In the genomic region with DNA sequence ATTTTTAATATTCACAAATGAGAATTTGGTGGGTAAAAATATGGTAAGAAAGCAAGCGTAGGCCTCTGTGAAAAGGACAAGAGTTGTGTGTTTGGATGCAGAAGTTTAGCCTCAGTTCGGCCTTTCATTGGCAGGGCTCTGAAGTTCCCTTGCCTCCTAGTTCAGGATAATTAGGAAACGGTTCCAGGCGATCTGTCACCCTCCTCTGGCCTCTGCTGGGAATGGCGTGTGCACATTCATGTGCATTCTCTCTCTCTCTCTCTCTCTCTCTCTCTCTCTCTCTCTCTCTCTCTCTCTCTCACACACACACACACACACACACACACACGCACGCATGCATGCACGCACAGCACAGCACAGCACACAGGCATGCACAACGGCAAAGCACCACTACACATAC, we compare ENCODE assay signal across 20 mouse cellular contexts.
DNase-seq lines count a peak whose midpoint lies in the region; ATAC-seq and TF ChIP-seq lines count a peak whose summit lies in the region.
"Had no signal": no experiment of that assay in that cellular context is flagged by ENCODE, and none has a peak within 500 bp of the region (broad histone marks: within the 10 kb centered on the region; RNA-seq: fewer than 3 reads in every experiment).

No protein-coding gene starts in this region.

- H3K36me3 ChIP-seq in embryonic facial prominence, embryonic 11.5 days (replicated peaks; ENCODE audit: control insufficient read depth, insufficient read depth, low read depth, low read length): no peaks in the 10 kb centered on the region
- no peaks in the 10 kb centered on the region for H3K36me3 ChIP-seq in embryonic facial prominence, embryonic 10.5 days (replicated peaks)
- H3K36me3 ChIP-seq in kidney, embryonic 15.5 days: no peaks in the 10 kb centered on the region
- H3K36me3 ChIP-seq: hindbrain, embryonic 13.5 days; midbrain, embryonic 15.5 days had no signal

- 73% methylated on average over 9 of the region's 9 CpGs for WGBS in embryonic facial prominence, embryonic 11.5 days
- 75% methylated on average over 9 of the region's 9 CpGs for WGBS in embryonic facial prominence, embryonic 10.5 days
- WGBS in kidney, embryonic 15.5 days: 70% methylated on average over 9 of the region's 9 CpGs

- no peak overlapping the region for H3K9ac ChIP-seq in embryonic facial prominence, embryonic 11.5 days (replicated peaks; ENCODE audit: low read length)
- no peak overlapping the region for H3K9ac ChIP-seq in kidney, embryonic 15.5 days
- H3K9ac ChIP-seq: forebrain, embryonic 13.5 days; hindbrain, embryonic 13.5 days; midbrain, embryonic 15.5 days had no signal

- H3K27me3 ChIP-seq in embryonic facial prominence, embryonic 11.5 days (ENCODE audit: control insufficient read depth, insufficient read depth, low read length): no peaks in the 10 kb centered on the region
- H3K27me3 ChIP-seq in embryonic facial prominence, embryonic 10.5 days (replicated peaks; ENCODE audit: low read depth, poor library complexity, severe bottlenecking): no peaks in the 10 kb centered on the region
- no peaks in the 10 kb centered on the region for H3K27me3 ChIP-seq in kidney, embryonic 15.5 days
- H3K27me3 ChIP-seq: forebrain, embryonic 13.5 days; hindbrain, embryonic 13.5 days; midbrain, embryonic 15.5 days had no signal

- no peak overlapping the region for H3K4me3 ChIP-seq in embryonic facial prominence, embryonic 11.5 days (ENCODE audit: low read depth, low read length)
- H3K4me3 ChIP-seq in embryonic facial prominence, embryonic 10.5 days: no peak overlapping the region
- no peak overlapping the region for H3K4me3 ChIP-seq in kidney, embryonic 15.5 days (replicated peaks)
- no peak overlapping the region for H3K4me3 ChIP-seq in cortical plate, adult 2 months (ENCODE audit: insufficient read depth, low read length)
- H3K4me3 ChIP-seq: forebrain, embryonic 13.5 days; hindbrain, embryonic 13.5 days; left cerebral cortex, adult 2 months; midbrain, embryonic 15.5 days had no signal

- TF ChIP-seq POLR2A in cortical plate, adult 2 months (IDR thresholded peaks at IDR 0.05; ENCODE audit: extremely low read depth, insufficient read depth, low read length): no peak

- no peak overlapping the region for H3K4me2 ChIP-seq in embryonic facial prominence, embryonic 11.5 days (ENCODE audit: low read depth, low read length)
- no peak overlapping the region for H3K4me2 ChIP-seq in kidney, embryonic 15.5 days
- H3K4me2 ChIP-seq: forebrain, embryonic 13.5 days; heart, embryonic 11.5 days; hindbrain, embryonic 13.5 days; midbrain, embryonic 15.5 days had no signal

- no peaks in the 10 kb centered on the region for H3K9me3 ChIP-seq in embryonic facial prominence, embryonic 11.5 days (replicated peaks; ENCODE audit: control insufficient read depth, low read length)
- H3K9me3 ChIP-seq in embryonic facial prominence, embryonic 10.5 days: no peaks in the 10 kb centered on the region
- no peaks in the 10 kb centered on the region for H3K9me3 ChIP-seq in kidney, embryonic 15.5 days (replicated peaks)
- H3K9me3 ChIP-seq: forebrain, embryonic 13.5 days; hindbrain, embryonic 13.5 days; midbrain, embryonic 15.5 days had no signal

- H3K27ac ChIP-seq in embryonic facial prominence, embryonic 11.5 days (replicated peaks; ENCODE audit: low read depth, low read length): no peak overlapping the region
- H3K27ac ChIP-seq in embryonic facial prominence, embryonic 10.5 days (replicated peaks): no peak overlapping the region
- H3K27ac ChIP-seq in kidney, embryonic 15.5 days: no peak overlapping the region
- H3K27ac ChIP-seq in cortical plate, adult 2 months (ENCODE audit: insufficient read depth, low read length): no peak overlapping the region
- H3K27ac ChIP-seq: forebrain, embryonic 13.5 days; hindbrain, embryonic 13.5 days; left cerebral cortex, adult 2 months; midbrain, embryonic 15.5 days had no signal

- ATAC-seq in embryonic facial prominence, embryonic 11.5 days (replicated peaks; ENCODE audit: insufficient number of reproducible peaks, low FRiP score, low TSS enrichment, low read depth): no peak; the same call in 1 of the 2 replicates
- ATAC-seq in kidney, embryonic 15.5 days (replicated peaks; ENCODE audit: low FRiP score): no peak
- ATAC-seq: forebrain, embryonic 13.5 days; midbrain, embryonic 15.5 days had no signal

- no peaks in the 10 kb centered on the region for H3K4me1 ChIP-seq in embryonic facial prominence, embryonic 11.5 days (ENCODE audit: control insufficient read depth, insufficient read depth, low read length)
- no peaks in the 10 kb centered on the region for H3K4me1 ChIP-seq in embryonic facial prominence, embryonic 10.5 days
- no peaks in the 10 kb centered on the region for H3K4me1 ChIP-seq in kidney, embryonic 15.5 days
- H3K4me1 ChIP-seq in cortical plate, adult 2 months (ENCODE audit: control insufficient read depth, insufficient read depth, low read length): no peaks in the 10 kb centered on the region
- H3K4me1 ChIP-seq: forebrain, embryonic 13.5 days; hindbrain, embryonic 13.5 days; midbrain, embryonic 15.5 days had no signal

- 0 out of 2 replicates have a peak, but pooled peaks have one; percentile 4 for TF ChIP-seq CTCF in cortical plate, adult 2 months (IDR thresholded peaks at IDR 0.05; ENCODE audit: extremely low read depth, insufficient read depth, low read length)

- DNase-seq in embryonic facial prominence, embryonic 11.5 days (ENCODE audit: low spot score): peak; percentile 28
- no peak for DNase-seq in embryonic facial prominence, embryonic 10.5 days (ENCODE audit: low spot score)
- peak; percentile 46 for DNase-seq in kidney, adult 9 months
- DNase-seq in kidney, postnatal 10 days: peak; percentile 39
- DNase-seq in adrenal gland, postnatal 4 days (ENCODE audit: low spot score in 2 of 2): no peak
- DNase-seq in MN1 (ENCODE audit: low spot score): no peak
- DNase-seq: adrenal gland, postnatal 36 days; cerebellum, adult 8-10 months; heart, postnatal 14 days; left cerebral cortex, postnatal 4 days; liver; lung, postnatal 36 days; thymus, postnatal 14 days had no signal

Comparison
In these comparisons a context has a peak if more than half of its experiments do, and no peak if none do; other contexts are left out.
1. DNase-seq: peak in embryonic facial prominence, embryonic 11.5 days (single experiment), kidney, adult 9 months (single experiment) and kidney, postnatal 10 days (single experiment); none in embryonic facial prominence, embryonic 10.5 days (single experiment), adrenal gland, postnatal 4 days (0 of 2) and MN1 (single experiment).